ENCODE assay signal across 8 mouse cellular contexts in genomic region chrX:7765764-7766163, GRCm38 (mm10). TPM values are rescaled to one million over a fixed set of nuclear protein-coding genes. Genes with fewer than 3 reads are reported as not detected.
DNase-seq lines count a peak whose midpoint lies in the region; ATAC-seq and TF ChIP-seq lines count a peak whose summit lies in the region.

No protein-coding gene starts in this region.

- no peak for ATAC-seq in erythroblast, adult 5-6 weeks (replicated peaks; ENCODE audit: low FRiP score, poor library complexity, severe bottlenecking)
- peak; percentile 45; the same call in 1 of the 2 replicates for ATAC-seq in forebrain, embryonic 16.5 days
- peak; percentile 17; the same call in 1 of the 2 replicates for ATAC-seq in hindbrain, embryonic 15.5 days (ENCODE audit: low FRiP score, low read depth)
- ATAC-seq in liver, embryonic 11.5 days (replicated peaks; ENCODE audit: low FRiP score) = peak; percentile 52
- no peak for ATAC-seq in midbrain, postnatal 0 days (ENCODE audit: low FRiP score)

- no peak for TF ChIP-seq CTCF in midbrain, postnatal 0 days (IDR thresholded peaks at IDR 0.05)

- H3K36me3 ChIP-seq in erythroblast, embryonic 14.5 days (ENCODE audit: control insufficient read depth) = peaks cover 42% of the 10 kb centered on the region
- 0 out of 2 replicates have a peak, but pooled peaks cover 2% of the 10 kb centered on the region for H3K36me3 ChIP-seq in forebrain, embryonic 16.5 days (ENCODE audit: control insufficient read depth, insufficient read depth)
- H3K36me3 ChIP-seq in hindbrain, embryonic 15.5 days = peaks cover 22% of the 10 kb centered on the region
- peaks cover 2% of the 10 kb centered on the region; the same call in 1 of the 2 replicates for H3K36me3 ChIP-seq in liver, embryonic 11.5 days (ENCODE audit: control insufficient read depth, insufficient read depth, low read length)
- peaks cover 12% of the 10 kb centered on the region for H3K36me3 ChIP-seq in midbrain, postnatal 0 days (ENCODE audit: insufficient read depth, low read length)

- 15% methylated on average over 11 of the region's 11 CpGs for WGBS in forebrain, embryonic 16.5 days
- 20% methylated on average over 11 of the region's 11 CpGs for WGBS in hindbrain, embryonic 15.5 days
- 9% methylated on average over 11 of the region's 11 CpGs for WGBS in liver, embryonic 11.5 days
- 17% methylated on average over 11 of the region's 11 CpGs for WGBS in midbrain, postnatal 0 days

- peak overlapping the region; percentile 71 for H3K4me3 ChIP-seq in erythroblast, embryonic 14.5 days (replicated peaks)
- H3K4me3 ChIP-seq in forebrain, embryonic 16.5 days (replicated peaks; ENCODE audit: low read length) = peak overlapping the region; percentile 61
- H3K4me3 ChIP-seq in hindbrain, embryonic 15.5 days = peak overlapping the region; percentile 69
- peak overlapping the region; percentile 73 for H3K4me3 ChIP-seq in liver, embryonic 11.5 days (ENCODE audit: low read depth, low read length)
- peak overlapping the region; percentile 61 for H3K4me3 ChIP-seq in midbrain, postnatal 0 days (ENCODE audit: low read depth, low read length)

- peak; percentile 64 for DNase-seq in adrenal gland, adult 8-10 months
- peak; percentile 61 for DNase-seq in liver, embryonic 11.5 days (ENCODE audit: low spot score)
- peak; percentile 47 for DNase-seq in midbrain, postnatal 0 days (ENCODE audit: low spot score)
- DNase-seq in frontal cortex, postnatal 10 days (ENCODE audit: low spot score in 2 of 2) = no peak

- H3K4me1 ChIP-seq in erythroblast, embryonic 14.5 days (ENCODE audit: control insufficient read depth) = peaks cover 71% of the 10 kb centered on the region
- H3K4me1 ChIP-seq in forebrain, embryonic 16.5 days (replicated peaks; ENCODE audit: control insufficient read depth, insufficient read depth, low read length) = peaks cover 19% of the 10 kb centered on the region
- H3K4me1 ChIP-seq in hindbrain, embryonic 15.5 days (replicated peaks) = peaks cover 28% of the 10 kb centered on the region
- H3K4me1 ChIP-seq in liver, embryonic 11.5 days (replicated peaks; ENCODE audit: control insufficient read depth, insufficient read depth, low read length) = peaks cover 18% of the 10 kb centered on the region
- no peaks in the 10 kb centered on the region for H3K4me1 ChIP-seq in midbrain, postnatal 0 days (ENCODE audit: insufficient read depth, low read length)

- no peak overlapping the region for H3K27ac ChIP-seq in forebrain, embryonic 16.5 days (ENCODE audit: low read length)
- H3K27ac ChIP-seq in hindbrain, embryonic 15.5 days (replicated peaks) = no peak overlapping the region
- no peak overlapping the region for H3K27ac ChIP-seq in liver, embryonic 11.5 days (ENCODE audit: low read depth, low read length)
- H3K27ac ChIP-seq in midbrain, postnatal 0 days (ENCODE audit: low read depth, low read length) = no peak overlapping the region

- H3K9me3 ChIP-seq in erythroblast, embryonic 14.5 days (ENCODE audit: control insufficient read depth, low read length) = peaks cover 2% of the 10 kb centered on the region; the same call in 1 of the 2 replicates
- no peaks in the 10 kb centered on the region; the same call in 1 of the 2 replicates for H3K9me3 ChIP-seq in forebrain, embryonic 16.5 days (ENCODE audit: control insufficient read depth, low read length)
- no peaks in the 10 kb centered on the region for H3K9me3 ChIP-seq in hindbrain, embryonic 15.5 days
- H3K9me3 ChIP-seq in liver, embryonic 11.5 days (ENCODE audit: control insufficient read depth, low read length) = no peaks in the 10 kb centered on the region
- H3K9me3 ChIP-seq in midbrain, postnatal 0 days (ENCODE audit: low read length) = no peaks in the 10 kb centered on the region

- no peak overlapping the region for H3K9ac ChIP-seq in forebrain, embryonic 16.5 days (replicated peaks; ENCODE audit: low read depth, low read length)
- H3K9ac ChIP-seq in hindbrain, embryonic 15.5 days = peak overlapping the region; percentile 33
- H3K9ac ChIP-seq in liver, embryonic 11.5 days (ENCODE audit: low read depth, low read length) = no peak overlapping the region
- no peak overlapping the region for H3K9ac ChIP-seq in midbrain, postnatal 0 days (replicated peaks; ENCODE audit: low read length, poor library complexity, severe bottlenecking)

- no peaks in the 10 kb centered on the region for H3K27me3 ChIP-seq in erythroblast, embryonic 14.5 days (ENCODE audit: control insufficient read depth)
- H3K27me3 ChIP-seq in forebrain, embryonic 16.5 days (replicated peaks; ENCODE audit: control insufficient read depth, insufficient read depth, low read length) = no peaks in the 10 kb centered on the region
- no peaks in the 10 kb centered on the region for H3K27me3 ChIP-seq in hindbrain, embryonic 15.5 days
- no peaks in the 10 kb centered on the region for H3K27me3 ChIP-seq in liver, embryonic 11.5 days (replicated peaks; ENCODE audit: control insufficient read depth, insufficient read depth, low read length)
- no peaks in the 10 kb centered on the region for H3K27me3 ChIP-seq in midbrain, postnatal 0 days (ENCODE audit: insufficient read depth, low read length)

- H3K4me2 ChIP-seq in forebrain, embryonic 16.5 days (ENCODE audit: low read length) = peak overlapping the region; percentile 67
- H3K4me2 ChIP-seq in hindbrain, embryonic 15.5 days = peak overlapping the region; percentile 67
- H3K4me2 ChIP-seq in liver, embryonic 11.5 days = peak overlapping the region; percentile 83
- peak overlapping the region; percentile 62 for H3K4me2 ChIP-seq in midbrain, postnatal 0 days (ENCODE audit: low read depth, low read length, poor library complexity, severe bottlenecking)

RNA-seq across cellular contexts. Expression of gene Tfe3, which starts 3.4 kb away (rescaled TPM):
- polyA plus RNA-seq in erythroblast, embryonic 14.5 days (2012) = 1.7 and 1.8 TPM in 2 replicates
- 16.1 and 20.2 TPM in 2 replicates for total RNA-seq in erythroblast, adult 5-6 weeks (2015; ENCODE audit: low replicate concordance)
- 7.1 and 18.2 TPM in 2 replicates for total RNA-seq in erythroblast, adult 5-6 weeks (2017; ENCODE audit: low replicate concordance)
- total RNA-seq in adrenal gland, adult 8-10 months (2022) = 10 to 100 TPM; 36.1 to 53.1 (median 44.9) TPM
- 20.4 and 21.9 TPM in 2 replicates for polyA plus RNA-seq in forebrain, embryonic 16.5 days (2015; fragmentation: Nextera tagmentation; extraction: Ambion mirVana)
- polyA plus RNA-seq in hindbrain, embryonic 15.5 days (2015; fragmentation: Nextera tagmentation; extraction: Ambion mirVana) = 24.1 and 25.5 TPM in 2 replicates
- 15.9 and 16.0 TPM in 2 replicates for polyA plus RNA-seq in liver, embryonic 11.5 days (2014; fragmentation: Nextera tagmentation; extraction: Ambion mirVana)
- total RNA-seq in midbrain, postnatal 0 days (2014; rRNA removed) = 21.0 and 22.3 TPM in 2 replicates
- polyA plus RNA-seq in midbrain, postnatal 0 days (2015; fragmentation: Nextera tagmentation; extraction: Ambion mirVana) = 20.0 and 21.0 TPM in 2 replicates

RNA-seq across cellular contexts. Expression of gene Ccdc120, which starts 15.1 kb away (rescaled TPM):
- 0.02 and 0.11 TPM in 2 replicates for polyA plus RNA-seq in erythroblast, embryonic 14.5 days (2012)
- not detected in 2 replicates for total RNA-seq in erythroblast, adult 5-6 weeks (2015; ENCODE audit: low replicate concordance)
- total RNA-seq in erythroblast, adult 5-6 weeks (2017; ENCODE audit: low replicate concordance) = 1.8 TPM in 1 of 2 replicates, not detected in the other
- total RNA-seq in adrenal gland, adult 8-10 months (2022) = 1 to 10 TPM; 4.7 to 7.3 (median 5.4) TPM
- polyA plus RNA-seq in forebrain, embryonic 16.5 days (2015; fragmentation: Nextera tagmentation; extraction: Ambion mirVana) = 50.0 and 64.2 TPM in 2 replicates
- 63.2 and 66.1 TPM in 2 replicates for polyA plus RNA-seq in hindbrain, embryonic 15.5 days (2015; fragmentation: Nextera tagmentation; extraction: Ambion mirVana)
- polyA plus RNA-seq in liver, embryonic 11.5 days (2014; fragmentation: Nextera tagmentation; extraction: Ambion mirVana) = 4.7 and 6.5 TPM in 2 replicates
- total RNA-seq in midbrain, postnatal 0 days (2014; rRNA removed) = 272 and 352 TPM in 2 replicates
- polyA plus RNA-seq in midbrain, postnatal 0 days (2015; fragmentation: Nextera tagmentation; extraction: Ambion mirVana) = 64.9 and 71.6 TPM in 2 replicates

RNA-seq across cellular contexts. Expression of gene Gripap1, which starts 23.8 kb away (rescaled TPM):
- polyA plus RNA-seq in erythroblast, embryonic 14.5 days (2012) = 3.5 and 4.8 TPM in 2 replicates
- 146 and 177 TPM in 2 replicates for total RNA-seq in erythroblast, adult 5-6 weeks (2015; ENCODE audit: low replicate concordance)
- total RNA-seq in erythroblast, adult 5-6 weeks (2017; ENCODE audit: low replicate concordance) = 200 and 207 TPM in 2 replicates
- 10 to 100 TPM; 43.8 to 71.8 (median 60.5) TPM for total RNA-seq in adrenal gland, adult 8-10 months (2022)
- polyA plus RNA-seq in forebrain, embryonic 16.5 days (2015; fragmentation: Nextera tagmentation; extraction: Ambion mirVana) = 72.6 and 81.9 TPM in 2 replicates
- 68.0 and 73.8 TPM in 2 replicates for polyA plus RNA-seq in hindbrain, embryonic 15.5 days (2015; fragmentation: Nextera tagmentation; extraction: Ambion mirVana)
- polyA plus RNA-seq in liver, embryonic 11.5 days (2014; fragmentation: Nextera tagmentation; extraction: Ambion mirVana) = 45.0 and 47.2 TPM in 2 replicates
- 27.2 and 36.3 TPM in 2 replicates for total RNA-seq in midbrain, postnatal 0 days (2014; rRNA removed)
- 63.9 and 68.4 TPM in 2 replicates for polyA plus RNA-seq in midbrain, postnatal 0 days (2015; fragmentation: Nextera tagmentation; extraction: Ambion mirVana)

RNA-seq across cellular contexts. Expression of gene Praf2, which starts 37.5 kb away (rescaled TPM):
- polyA plus RNA-seq in erythroblast, embryonic 14.5 days (2012) = 0.30 and 0.59 TPM in 2 replicates
- total RNA-seq in erythroblast, adult 5-6 weeks (2015; ENCODE audit: low replicate concordance) = 4.8 and 10.0 TPM in 2 replicates
- 1.5 and 2.8 TPM in 2 replicates for total RNA-seq in erythroblast, adult 5-6 weeks (2017; ENCODE audit: low replicate concordance)
- total RNA-seq in adrenal gland, adult 8-10 months (2022) = 10 to 100 TPM; 14.4 to 18.2 (median 15.7) TPM
- polyA plus RNA-seq in forebrain, embryonic 16.5 days (2015; fragmentation: Nextera tagmentation; extraction: Ambion mirVana) = 112 and 119 TPM in 2 replicates
- 126 and 132 TPM in 2 replicates for polyA plus RNA-seq in hindbrain, embryonic 15.5 days (2015; fragmentation: Nextera tagmentation; extraction: Ambion mirVana)
- 29.8 and 32.0 TPM in 2 replicates for polyA plus RNA-seq in liver, embryonic 11.5 days (2014; fragmentation: Nextera tagmentation; extraction: Ambion mirVana)
- 110 and 134 TPM in 2 replicates for total RNA-seq in midbrain, postnatal 0 days (2014; rRNA removed)
- polyA plus RNA-seq in midbrain, postnatal 0 days (2015; fragmentation: Nextera tagmentation; extraction: Ambion mirVana) = 136 and 146 TPM in 2 replicates

RNA-seq across cellular contexts. Expression of gene Gm45208, which starts 43.7 kb away (rescaled TPM):
- 0.46 and 0.51 TPM in 2 replicates for polyA plus RNA-seq in erythroblast, embryonic 14.5 days (2012)
- total RNA-seq in erythroblast, adult 5-6 weeks (2015; ENCODE audit: low replicate concordance) = not detected in 2 replicates
- not detected in 2 replicates for total RNA-seq in erythroblast, adult 5-6 weeks (2017; ENCODE audit: low replicate concordance)
- total RNA-seq in adrenal gland, adult 8-10 months (2022) = not detected
- polyA plus RNA-seq in forebrain, embryonic 16.5 days (2015; fragmentation: Nextera tagmentation; extraction: Ambion mirVana) = 0.71 TPM in 1 of 2 replicates, not detected in the other
- polyA plus RNA-seq in hindbrain, embryonic 15.5 days (2015; fragmentation: Nextera tagmentation; extraction: Ambion mirVana) = 1.9 TPM in 1 of 2 replicates, not detected in the other
- not detected in 2 replicates for polyA plus RNA-seq in liver, embryonic 11.5 days (2014; fragmentation: Nextera tagmentation; extraction: Ambion mirVana)
- total RNA-seq in midbrain, postnatal 0 days (2014; rRNA removed) = 0.71 TPM in 1 of 2 replicates, not detected in the other
- polyA plus RNA-seq in midbrain, postnatal 0 days (2015; fragmentation: Nextera tagmentation; extraction: Ambion mirVana) = not detected in 2 replicates

Comparison
In these comparisons a context has a peak if more than half of its experiments do, and no peak if none do; other contexts are left out.
1. ATAC-seq: peak in forebrain, embryonic 16.5 days (single experiment), hindbrain, embryonic 15.5 days (single experiment) and liver, embryonic 11.5 days (single experiment); none in erythroblast, adult 5-6 weeks (single experiment) and midbrain, postnatal 0 days (single experiment).
2. DNase-seq: peak in adrenal gland, adult 8-10 months (single experiment), liver, embryonic 11.5 days (single experiment) and midbrain, postnatal 0 days (single experiment); none in frontal cortex, postnatal 10 days (0 of 2).
3. Peak in every context shown above with its lines, with median percentiles within 50 percentile points of each other: H3K4me3 ChIP-seq and H3K4me2 ChIP-seq.